Mouse (Mus musculus) kidney, adult 11 months (tissue): ENCODE measurements around the gene Syngr3.
A peak's percentile ranks its signal among the peaks of the same experiment; 100 is the strongest.
"Not testable (repeated sequence)": the region's sequence is repeated elsewhere in the genome, so short reads cannot be mapped to it uniquely, and the experiment has no call there.

ENCODE experiments used
- DNase-seq: peaks from one replicate; pipeline ENCODE4 v3.0.0; 2022

The Syngr3 gene

GRCm38 (mm10) chr17:24676187-24676586, 13.6 kb downstream of the Syngr3 start:
- no peak for DNase-seq

- DNase-seq, result no peak
Measured at GRCm38 (mm10) chr17:24674277-24674676, 15.5 kb downstream of the Syngr3 start.

- DNase-seq, result peak; percentile 68
Measured at GRCm38 (mm10) chr17:24672141-24672540, 17.6 kb downstream of the Syngr3 start.

- no peak for DNase-seq
Measured at GRCm38 (mm10) chr17:24671346-24671745, 18.4 kb downstream of the Syngr3 start.

GRCm38 (mm10) chr17:24670246-24670844, 19.4 kb downstream of the Syngr3 start:
- DNase-seq, result no peak

GRCm38 (mm10) chr17:24669545-24670245, 20.1 kb downstream of the Syngr3 start, which contains the start of gene Zfp598:
Gene Zfp598, plus strand, starts transcription at chr17:24669687.
- DNase-seq, result peak; percentile 92

- not testable (repeated sequence) for DNase-seq
Measured at GRCm38 (mm10) chr17:24669214-24669544, 20.6 kb downstream of the Syngr3 start.

GRCm38 (mm10) chr17:24667416-24667815, 22.3 kb downstream of the Syngr3 start:
- DNase-seq, result peak; percentile 77

- DNase-seq, result not testable (repeated sequence)
Measured at GRCm38 (mm10) chr17:24667011-24667410, 22.7 kb downstream of the Syngr3 start.

GRCm38 (mm10) chr17:24658017-24658758, 31.6 kb downstream of the Syngr3 start, which contains the start of gene Npw:
Gene Npw, minus strand, starts transcription at chr17:24658457.
- no peak for DNase-seq

GRCm38 (mm10) chr17:24654969-24655368, 34.8 kb downstream of the Syngr3 start:
- DNase-seq, result no peak

- peak; percentile 57 for DNase-seq
Measured at GRCm38 (mm10) chr17:24653967-24654710, 35.6 kb downstream of the Syngr3 start.

- DNase-seq, result no peak
Measured at GRCm38 (mm10) chr17:24651835-24652234, 37.9 kb downstream of the Syngr3 start.

GRCm38 (mm10) chr17:24650766-24651165, 39.0 kb downstream of the Syngr3 start:
- no peak for DNase-seq

- no peak for DNase-seq
Measured at GRCm38 (mm10) chr17:24650070-24650616, 39.6 kb downstream of the Syngr3 start, which contains the start of gene Slc9a3r2. Gene Slc9a3r2, minus strand, starts transcription at chr17:24650327.

GRCm38 (mm10) chr17:24649581-24650069, 40.1 kb downstream of the Syngr3 start:
- DNase-seq, result no peak

GRCm38 (mm10) chr17:24648731-24649377, 40.9 kb downstream of the Syngr3 start:
- DNase-seq, result no peak

GRCm38 (mm10) chr17:24647493-24647892, 42.3 kb downstream of the Syngr3 start:
- no peak for DNase-seq

- DNase-seq, result no peak
Measured at GRCm38 (mm10) chr17:24646381-24646780, 43.4 kb downstream of the Syngr3 start.

GRCm38 (mm10) chr17:24645916-24646315, 43.8 kb downstream of the Syngr3 start:
- peak; percentile 62 for DNase-seq

- peak; percentile 60 for DNase-seq
Measured at GRCm38 (mm10) chr17:24644875-24645721, 44.7 kb downstream of the Syngr3 start.
